Mouse (Mus musculus) MEL (cell line): Measurements from ENCODE around the gene Rasl11b.

Source experiments
- CHD2 ChIP-seq: IDR thresholded peaks from 2 replicates; pipeline ENCODE4 v1.6.1; 2011; ENCODE audit warnings: low read length, improper control_type of control experiment
- E2F4 ChIP-seq: IDR thresholded peaks from 2 replicates; pipeline ENCODE4 v1.6.1; 2011; ENCODE audit warnings: low read depth, low read length, improper control_type of control experiment, borderline replicate concordance
- EP300 ChIP-seq, 2 experiments: IDR thresholded peaks; 2 replicates each; pipeline ENCODE4 v1.6.1; 2011; ENCODE audit warnings: improper control_type of control experiment in 2 of 2, low read length in 2 of 2, low read depth in 1 of 2, mild to moderate bottlenecking in 1 of 2
- ETS1 ChIP-seq: IDR thresholded peaks from 2 replicates; pipeline ENCODE4 v1.6.1; 2012; ENCODE audit warnings: low read depth, mild to moderate bottlenecking, inconsistent platforms, low read length, improper control_type of control experiment, moderate library complexity
- MAX ChIP-seq: IDR thresholded peaks from 2 replicates; pipeline ENCODE4 v1.6.1; 2011; ENCODE audit warnings: low read length, improper control_type of control experiment
- MYB ChIP-seq: IDR thresholded peaks from 2 replicates; pipeline ENCODE4 v1.6.1; 2011; ENCODE audit warnings: mild to moderate bottlenecking, low read depth, low read length, improper control_type of control experiment
- POLR2A ChIP-seq, 2 experiments: IDR thresholded peaks; 2 replicates each; pipeline ENCODE4 v1.6.1; 2011 to 2012; ENCODE audit warnings: low read length in 2 of 2, mild to moderate bottlenecking in 2 of 2, control low read depth in 1 of 2, improper control_type of control experiment in 1 of 2, low read depth in 1 of 2, moderate library complexity in 1 of 2; ENCODE audit not compliant: control insufficient read depth in 1 of 2, insufficient read depth in 1 of 2, poor library complexity in 1 of 2
- POLR2AphosphoS2 ChIP-seq: IDR thresholded peaks from 2 replicates; pipeline ENCODE4 v1.6.1; 2011; ENCODE audit warnings: low read length, improper control_type of control experiment
- ZNF384 ChIP-seq: IDR thresholded peaks from 2 replicates; pipeline ENCODE4 v1.6.1; 2012; ENCODE audit warnings: low read depth, mild to moderate bottlenecking, inconsistent platforms, low read length, improper control_type of control experiment

DNA sequence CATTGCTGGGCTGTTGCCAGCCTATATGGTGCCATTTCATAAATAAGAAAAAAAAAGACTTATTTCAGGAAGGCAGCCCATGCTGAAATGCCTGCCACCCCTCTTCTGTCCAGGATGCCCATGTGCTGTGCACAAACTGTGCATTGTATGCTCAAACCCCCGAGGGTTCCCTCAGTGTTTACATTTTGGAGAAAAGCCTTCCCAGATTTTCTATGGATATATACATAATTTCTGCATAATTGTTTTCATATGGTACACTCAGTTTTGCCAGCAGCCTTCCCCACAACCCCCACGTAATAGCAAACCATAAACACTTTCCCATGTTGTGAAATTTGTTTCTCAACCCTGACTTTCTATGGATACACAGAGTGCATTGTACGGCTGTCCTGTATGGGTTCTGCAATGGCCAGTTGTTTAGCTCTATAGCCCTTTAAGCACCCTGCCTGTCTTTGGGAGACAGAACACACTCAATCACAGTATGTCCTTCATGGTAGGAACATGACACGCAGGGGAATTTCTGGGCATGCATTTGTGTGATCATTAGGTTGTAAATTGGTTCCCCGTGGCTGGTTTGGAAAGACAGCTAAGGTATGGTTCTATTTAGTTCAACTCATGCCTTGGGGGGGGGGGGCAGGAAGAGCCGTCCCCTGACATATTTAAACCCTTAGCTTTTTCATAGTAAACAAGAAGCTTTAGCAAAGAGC, 36.0 kb upstream of the Rasl11b start:
- TF ChIP-seq ETS1 (no peak), MAX (no peak), ZNF384 (no peak), E2F4 (no peak), MYB (no peak), POLR2A (IDR thresholded peaks at IDR 0.05; ENCODE audit: control insufficient read depth in 1 of 2, insufficient read depth in 1 of 2, low read depth in 1 of 2, low read length in 2 of 2, poor library complexity in 1 of 2) (no peak), POLR2AphosphoS2 (no peak), EP300 (IDR thresholded peaks at IDR 0.05; ENCODE audit: low read depth in 1 of 2, low read length in 2 of 2) (no peak), CHD2 (no peak)
